Mouse (Mus musculus) MEL-GATA-1-ER (cell line): ENCODE data around the gene Grifin.

Source experiments
- DNase-seq: peaks from one replicate; pipeline ENCODE4 v3.0.0-alpha.2; 2012; ENCODE audit warnings: low read depth; ENCODE audit errors: extremely low read depth

Gene Grifin

GRCm38 (mm10) chr5:140549306-140550047 is 15.4 kb downstream of the Grifin start:
- no peak for DNase-seq

- no peak for DNase-seq
These were observed 18.5 kb downstream of the Grifin start for GRCm38 (mm10) chr5:140546332-140546731.

GRCm38 (mm10) chr5:140545651-140546050 is 19.2 kb downstream of the Grifin start:
- DNase-seq, result no peak

GRCm38 (mm10) chr5:140542811-140543575 is 21.9 kb downstream of the Grifin start:
- DNase-seq, result no peak

GRCm38 (mm10) chr5:140540106-140540505 is 24.8 kb downstream of the Grifin start:
- peak; percentile 63 for DNase-seq

- no peak for DNase-seq
These were observed 26.7 kb downstream of the Grifin start for GRCm38 (mm10) chr5:140538111-140538683.

- no peak for DNase-seq
These were observed 38.1 kb downstream of the Grifin start for GRCm38 (mm10) chr5:140526754-140527153.

GRCm38 (mm10) chr5:140521196-140521595 is 43.7 kb downstream of the Grifin start:
- no peak for DNase-seq

GRCm38 (mm10) chr5:140517921-140518230 is 47.0 kb downstream of the Grifin start:
- DNase-seq, result no peak

- no peak for DNase-seq
These were observed 47.5 kb downstream of the Grifin start for GRCm38 (mm10) chr5:140517159-140517920.

- no peak for DNase-seq
These were observed 49.9 kb downstream of the Grifin start for GRCm38 (mm10) chr5:140514799-140515486.

- no peak for DNase-seq
These were observed 51.0 kb downstream of the Grifin start for GRCm38 (mm10) chr5:140513921-140514320.
